9 mouse cellular contexts compared by ENCODE assay signal in the genomic region with DNA sequence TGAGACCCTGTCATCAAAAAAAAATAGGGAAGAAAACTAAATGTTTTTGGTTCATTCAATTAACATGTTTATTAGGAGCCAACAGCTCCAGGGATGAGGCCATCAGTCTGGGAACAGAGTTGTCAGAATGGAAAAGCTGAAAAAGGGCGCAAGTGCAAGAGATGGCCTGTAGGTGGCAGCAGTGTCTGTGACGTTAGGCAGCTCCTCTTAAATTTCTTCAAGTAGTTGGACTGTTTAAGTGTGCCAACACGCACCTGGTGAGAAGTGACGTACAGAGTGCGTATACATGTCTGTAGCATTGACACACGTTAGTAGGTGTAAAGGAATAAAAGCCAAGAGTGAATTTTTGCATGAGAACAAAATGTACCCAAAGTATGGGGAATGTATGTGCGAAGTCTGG. TPM values are rescaled to one million over a fixed set of nuclear protein-coding genes. Genes with fewer than 3 reads are reported as not detected.
DNase-seq lines count a peak whose midpoint lies in the region; ATAC-seq and TF ChIP-seq lines count a peak whose summit lies in the region.
"Had no signal": no experiment of that assay in that cellular context is flagged by ENCODE, and none has a peak within 500 bp of the region (broad histone marks: within the 10 kb centered on the region; RNA-seq: fewer than 3 reads in every experiment).

No protein-coding gene starts in this region.

- DNase-seq in layer of hippocampus, adult 11-12 months (ENCODE audit: low spot score), result peak; percentile 52
- no peak for DNase-seq in layer of hippocampus, adult 9-11 months
- peak; percentile 28 to 54 for DNase-seq in layer of hippocampus, postnatal 36 days
- peak; percentile 37 for DNase-seq in yolk sac, embryonic 10.5 days (ENCODE audit: low spot score)

- no peaks in the 10 kb centered on the region for H3K4me1 ChIP-seq in ES-Bruce4 (ENCODE audit: control insufficient read depth, insufficient read depth, low read length)
- no peaks in the 10 kb centered on the region for H3K4me1 ChIP-seq in bone marrow, adult 2 months (ENCODE audit: control insufficient read depth, insufficient read depth, low read length)

- peak; percentile 71 for ATAC-seq in erythroid progenitor cell, adult 5-6 weeks (replicated peaks; ENCODE audit: low FRiP score, poor library complexity, severe bottlenecking)
- ATAC-seq in monocyte, adult 5-6 weeks (replicated peaks; ENCODE audit: insufficient number of reproducible peaks, low FRiP score, low TSS enrichment, poor library complexity, severe bottlenecking), result peak; percentile 83

- no peak overlapping the region for H3K4me3 ChIP-seq in ES-Bruce4 (ENCODE audit: low read depth, low read length)
- H3K4me3 ChIP-seq in bone marrow, adult 2 months (replicated peaks; ENCODE audit: control insufficient read depth, low read depth, low read length), result no peak overlapping the region
- H3K4me3 ChIP-seq: megakaryocyte, embryonic 14.5 days had no signal

- H3K27ac ChIP-seq in ES-Bruce4 (ENCODE audit: insufficient read depth, low read length), result no peak overlapping the region
- H3K27ac ChIP-seq in bone marrow, adult 2 months (ENCODE audit: control insufficient read depth, insufficient read depth, low read depth, low read length, poor library complexity), result no peak overlapping the region

- H3K27me3 ChIP-seq in ES-Bruce4 (ENCODE audit: control insufficient read depth, insufficient read depth, low read length, poor library complexity, severe bottlenecking), result no peaks in the 10 kb centered on the region

- H3K9me3 ChIP-seq in ES-Bruce4 (replicated peaks; ENCODE audit: control insufficient read depth, insufficient read depth, low read length, poor library complexity, severe bottlenecking), result no peaks in the 10 kb centered on the region

- no peaks in the 10 kb centered on the region for H3K36me3 ChIP-seq in ES-Bruce4 (ENCODE audit: control insufficient read depth, insufficient read depth, low read length, poor library complexity, severe bottlenecking)

- TF ChIP-seq CTCF in ES-Bruce4 (IDR thresholded peaks at IDR 0.05; ENCODE audit: low read depth, low read length), result peak; percentile 94
- TF ChIP-seq CTCF in bone marrow, adult 2 months (IDR thresholded peaks at IDR 0.05; ENCODE audit: control insufficient read depth, insufficient read depth, low read length), result peak; percentile 87

- no peak for TF ChIP-seq EP300 in ES-Bruce4 (IDR thresholded peaks at IDR 0.05; ENCODE audit: insufficient read depth, low read depth, low read length)

- no peak overlapping the region for H3K9ac ChIP-seq in ES-Bruce4 (ENCODE audit: low read depth, poor library complexity, severe bottlenecking)

- no peak for TF ChIP-seq POLR2A in ES-Bruce4 (IDR thresholded peaks at IDR 0.05; ENCODE audit: insufficient read depth, low read length)
- no peak for TF ChIP-seq POLR2A in bone marrow, adult 2 months (IDR thresholded peaks at IDR 0.05; ENCODE audit: borderline replicate concordance, control insufficient read depth, low read depth, low read length)

- 14% methylated on average over 7 of the region's 7 CpGs for WGBS in bone marrow, adult 2 months

RNA-seq across cellular contexts. Expression of a gene that starts 13.8 kb away (rescaled TPM):
- 61.8 and 68.8 TPM in 2 replicates for polyA plus RNA-seq in ES-Bruce4 (2011; ENCODE audit: insufficient read depth, insufficient read length, low read depth, missing spikeins)
- polyA plus RNA-seq in bone marrow, adult 2 months (2011; ENCODE audit: insufficient read depth, insufficient read length, low replicate concordance, missing spikeins), result 298 and 306 TPM in 2 replicates
- total RNA-seq in erythroid progenitor cell, adult 5-6 weeks (2015; ENCODE audit: low replicate concordance), result 679 and 755 TPM in 2 replicates
- total RNA-seq in erythroid progenitor cell, adult 5-6 weeks (2017; ENCODE audit: low replicate concordance), result 876 and 895 TPM in 2 replicates
- total RNA-seq in layer of hippocampus, postnatal 36 days (2021), result 10 to 100 TPM; 16.9 to 23.7 TPM
- total RNA-seq in monocyte, adult 5-6 weeks (2017), result 92.6 to 112 TPM (median 98.1 TPM) in 3 replicates

RNA-seq across cellular contexts. Expression of a gene that starts 14.4 kb away (rescaled TPM):
- not detected in 2 replicates for polyA plus RNA-seq in ES-Bruce4 (2011; ENCODE audit: insufficient read depth, insufficient read length, low read depth, missing spikeins)
- 0.65 and 0.70 TPM in 2 replicates for polyA plus RNA-seq in bone marrow, adult 2 months (2011; ENCODE audit: insufficient read depth, insufficient read length, low replicate concordance, missing spikeins)
- total RNA-seq in erythroid progenitor cell, adult 5-6 weeks (2015; ENCODE audit: low replicate concordance), result not detected in 2 replicates
- 0.64 and 1.4 TPM in 2 replicates for total RNA-seq in erythroid progenitor cell, adult 5-6 weeks (2017; ENCODE audit: low replicate concordance)
- total RNA-seq in layer of hippocampus, postnatal 36 days (2021), result not detected
- total RNA-seq in monocyte, adult 5-6 weeks (2017), result 0.19 to 2.2 TPM (median 0.85 TPM) in 3 replicates

RNA-seq across cellular contexts. Expression of a gene that starts 55.4 kb away (rescaled TPM):
- polyA plus RNA-seq in ES-Bruce4 (2011; ENCODE audit: insufficient read depth, insufficient read length, low read depth, missing spikeins), result 0.54 and 0.82 TPM in 2 replicates
- not detected in 2 replicates for polyA plus RNA-seq in bone marrow, adult 2 months (2011; ENCODE audit: insufficient read depth, insufficient read length, low replicate concordance, missing spikeins)
- not detected in 2 replicates for total RNA-seq in erythroid progenitor cell, adult 5-6 weeks (2015; ENCODE audit: low replicate concordance)
- total RNA-seq in erythroid progenitor cell, adult 5-6 weeks (2017; ENCODE audit: low replicate concordance), result not detected in 2 replicates
- 10 to 100 TPM; 10.7 to 11.3 TPM for total RNA-seq in layer of hippocampus, postnatal 36 days (2021)
- not detected in 3 replicates for total RNA-seq in monocyte, adult 5-6 weeks (2017)

Comparison
In these comparisons a context has a peak if more than half of its experiments do, and no peak if none do; other contexts are left out.
1. RNA of a gene that starts 55.4 kb away (total RNA-seq): 10.7 to 11.3 TPM in layer of hippocampus, postnatal 36 days; not detected in erythroid progenitor cell, adult 5-6 weeks and not detected in monocyte, adult 5-6 weeks; every median in the first group is over 10 times any median in the second.